Mouse (Mus musculus) c-Kit-positive CD71-positive TER-119-negative erythroid progenitor cells, embryonic 14.5 days (primary cell): ENCODE measurements around the gene Zrsr2.

Source experiments
- DNase-seq: peaks from one replicate; pipeline ENCODE4 v3.0.0-alpha.2; 2013; ENCODE audit warnings: low read depth

The Zrsr2 gene

GRCm38 (mm10) chrX:163885539-163885981 is 72.9 kb downstream of the Zrsr2 start:
- DNase-seq, result no peak
